Mouse (Mus musculus): Measurements from ENCODE around the gene Proser1.

DNA sequence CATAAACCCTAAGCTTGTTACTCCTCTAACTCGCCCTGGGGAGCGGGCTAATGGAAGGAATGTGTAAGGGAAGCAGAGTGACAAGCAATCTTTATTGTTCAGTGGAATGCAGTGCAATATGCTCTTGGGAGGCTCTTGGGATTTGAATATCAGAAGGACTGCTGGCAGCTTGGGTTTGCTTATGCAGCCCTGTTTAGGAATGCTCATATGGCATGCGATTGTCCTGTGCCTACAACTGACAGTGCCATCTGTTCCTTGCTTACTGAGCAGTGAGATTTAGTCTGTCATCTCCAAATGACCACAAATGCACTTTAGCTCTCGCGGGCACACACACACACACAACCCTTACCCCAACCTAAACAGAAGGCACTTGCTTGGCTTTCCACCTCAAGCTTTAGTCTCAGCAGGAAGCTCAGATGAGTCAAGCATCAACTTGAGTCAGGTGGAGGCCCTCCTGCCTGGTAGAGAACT, 47.4 kb upstream of the Proser1 start:
- TF ChIP-seq CTCF (conservative IDR thresholded peaks at IDR 0.05; ENCODE audit: low read length) (no peak), POU5F1 (IDR thresholded peaks at IDR 0.05; ENCODE audit: borderline replicate concordance, low read length) (no peak), NANOG (IDR thresholded peaks at IDR 0.05; ENCODE audit: borderline replicate concordance, low read length) (no peak)

Measured in E14TG2a.4 (cell line).